Mouse (Mus musculus) hindbrain, postnatal 0 days (tissue): ENCODE results near the gene Nek2. TPM values are rescaled to one million over a fixed set of nuclear protein-coding genes. Genes with fewer than 3 reads are reported as not detected.

Source experiments
- ATAC-seq: fragments of 200-750 bp; cut with Nextera tagmentation; 2 replicates; pipeline ENCODE4 v1.8.0; 2017; ENCODE audit warnings: mild to moderate bottlenecking, moderate TSS enrichment, moderate library complexity
- DNase-seq: peaks from one replicate; pipeline ENCODE4 v3.0.0-alpha.2; 2015; ENCODE audit warnings: low spot score
- H3K27ac ChIP-seq: fragments of 300-500 bp; sonication (generic); 2 replicates; pipeline ENCODE4 v1.5.1; 2014; ENCODE audit warnings: mild to moderate bottlenecking
- H3K27me3 ChIP-seq: fragments of 300-500 bp; sonication (generic); 2 replicates; pipeline ENCODE4 v1.6.1; 2014; ENCODE audit warnings: low read length, mixed read lengths; ENCODE audit not compliant: insufficient read depth
- H3K36me3 ChIP-seq: fragments of 300-500 bp; sonication (generic); 2 replicates; pipeline ENCODE4 v1.6.1; 2014; ENCODE audit warnings: low read length, mixed read lengths; ENCODE audit not compliant: insufficient read depth
- H3K4me1 ChIP-seq: fragments of 300-500 bp; sonication (generic); 2 replicates; pipeline ENCODE4 v1.6.1; 2014; ENCODE audit warnings: antibody characterized with exemption, low read length, mixed read lengths; ENCODE audit not compliant: insufficient read depth
- H3K4me2 ChIP-seq: fragments of 300-500 bp; sonication (generic); 2 replicates; pipeline ENCODE4 v1.6.1; 2014; ENCODE audit warnings: low read depth, mild to moderate bottlenecking, low read length, moderate library complexity, mixed read lengths
- H3K4me3 ChIP-seq: fragments of 300-500 bp; sonication (generic); 2 replicates; pipeline ENCODE4 v1.5.1; 2014; ENCODE audit warnings: low read length
- H3K9ac ChIP-seq: fragments of 300-500 bp; sonication (generic); replicated peaks from 2 replicates; pipeline ENCODE4 v1.6.1; 2014; ENCODE audit warnings: mild to moderate bottlenecking, low read length, moderate library complexity, mixed read lengths
- H3K9me3 ChIP-seq: fragments of 300-500 bp; sonication (generic); 2 replicates; pipeline ENCODE4 v1.6.1; 2016; ENCODE audit warnings: low read length, mixed read lengths
- CTCF ChIP-seq: IDR thresholded peaks from 2 replicates; pipeline ENCODE4 v1.5.1; 2016; ENCODE audit warnings: antibody characterized with exemption, control low read depth, low read depth
- WGBS: fragments of 180-500 bp; shearing (Covaris S2); extraction: QIAGEN DNeasy Blood & Tissue Kit; methylation state at CpG from one replicate; pipeline ENCODE4 v1.1.7; 2014; 5-methylcytosine and 5-hydroxymethylcytosine counted together
- polyA plus RNA-seq: library from polyadenylated mRNA; unstranded; fragments of >200 nt; fragmentation: Nextera tagmentation; extraction: Ambion mirVana; gene quantifications from 2 replicates; pipeline ENCODE4 v1.2.1, GENCODE M21; 2015
- total RNA-seq: library from RNA; depleted of rRNA; stranded (reverse); fragments of >200 nt; gene quantifications from 2 replicates; pipeline ENCODE4 v1.2.3, GENCODE M21; 2014

Nek2 gene
- total and polyA plus RNA-seq, 2 experiments from 2014 or later: 7.7 to 9.1 TPM

DNA sequence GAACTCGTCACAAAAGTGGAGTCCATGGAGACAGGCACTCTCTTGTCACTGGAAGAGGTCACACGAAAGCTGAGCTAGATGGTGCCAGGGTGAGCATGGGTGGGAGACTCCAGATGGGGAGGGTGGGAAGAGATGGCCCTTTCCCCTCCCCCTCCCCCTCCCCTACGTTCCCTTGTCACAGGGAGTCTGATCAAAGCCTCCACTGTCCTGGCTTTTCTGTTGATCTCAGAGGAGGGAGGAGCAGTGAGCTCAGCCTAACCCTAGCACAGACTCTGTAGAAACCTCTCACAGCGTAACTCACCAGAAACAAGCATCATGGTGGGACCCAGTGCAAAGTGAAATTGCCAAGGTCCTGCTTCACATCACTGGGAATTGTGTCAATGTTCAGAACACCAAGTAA is 33.9 kb upstream of the Nek2 start:
- WGBS: 43% methylated on average over 4 of the region's 4 CpGs
- Histone ChIP-seq H3K4me3 (no peak overlapping the region), H3K9ac (no peak overlapping the region), H3K4me1 (no peaks in the 10 kb centered on the region), H3K9me3 (no peaks in the 10 kb centered on the region), H3K4me2 (no peak overlapping the region), H3K27me3 (no peaks in the 10 kb centered on the region), H3K27ac (no peak overlapping the region), H3K36me3 (no peaks in the 10 kb centered on the region)
- ATAC-seq: no peak
- no peak for DNase-seq
- TF ChIP-seq CTCF: no peak

DNA sequence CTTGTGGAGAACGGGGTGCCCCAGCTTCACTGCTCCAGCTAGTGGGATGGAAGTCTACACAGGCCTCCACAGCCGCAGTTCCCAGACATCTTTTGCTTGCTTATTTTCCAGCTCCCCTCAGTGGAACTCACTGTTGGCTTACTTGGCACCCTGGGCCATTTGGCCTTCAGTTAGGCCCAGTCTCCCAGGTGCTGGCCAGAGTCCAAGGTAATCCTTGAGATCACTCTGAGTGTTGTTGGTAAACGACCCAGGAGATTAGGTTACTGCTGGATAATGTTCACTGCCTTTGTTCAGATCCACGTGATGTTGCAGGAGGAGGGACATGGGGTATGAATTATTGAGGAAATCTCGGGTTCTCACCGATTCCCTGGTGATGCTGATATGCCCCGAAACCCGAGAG is 28.3 kb upstream of the Nek2 start:
- DNase-seq (no peak), ATAC-seq (no peak)
- Histone ChIP-seq H3K4me2 (no peak overlapping the region), H3K9ac (no peak overlapping the region), H3K27me3 (no peaks in the 10 kb centered on the region), H3K4me1 (no peaks in the 10 kb centered on the region), H3K36me3 (no peaks in the 10 kb centered on the region), H3K9me3 (no peaks in the 10 kb centered on the region), H3K4me3 (no peak overlapping the region), H3K27ac (no peak overlapping the region)
- 64% methylated on average over 8 of the region's 8 CpGs for WGBS
- no peak for TF ChIP-seq CTCF

DNA sequence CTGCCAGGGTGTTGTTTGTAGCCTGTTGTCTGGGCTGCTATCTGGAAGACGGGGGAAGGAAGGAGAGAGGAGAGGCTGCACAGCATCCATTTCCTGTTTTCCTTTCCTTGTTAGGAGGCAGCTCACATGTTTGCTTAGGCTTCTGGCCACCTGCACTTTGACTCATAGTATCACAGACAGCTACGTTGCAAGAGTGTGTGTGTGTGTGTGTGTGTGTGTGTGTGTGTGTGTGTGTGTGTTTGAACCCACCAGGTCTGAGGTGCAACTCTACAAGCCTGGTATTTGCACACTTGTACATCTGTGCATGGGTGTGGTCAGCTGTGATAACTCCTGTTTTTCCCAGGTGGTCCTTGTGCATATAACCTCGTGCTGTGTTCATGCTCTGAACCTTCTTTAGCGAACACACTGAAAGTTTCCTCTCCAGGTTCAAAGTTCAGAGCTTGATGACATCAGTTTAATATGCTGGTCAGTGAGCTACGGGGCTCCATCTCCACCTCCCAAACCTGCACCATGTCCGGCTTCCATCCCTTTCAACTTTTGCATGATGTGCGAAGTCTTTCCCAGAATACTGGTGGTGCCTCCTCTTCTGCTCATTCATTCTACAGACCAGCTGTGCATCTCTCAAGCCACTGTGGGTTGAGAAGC is 27.2 kb upstream of the Nek2 start:
- no peaks in the 10 kb centered on the region for H3K4me1 ChIP-seq
- no peaks in the 10 kb centered on the region for H3K36me3 ChIP-seq
- H3K9me3 ChIP-seq: no peaks in the 10 kb centered on the region
- H3K9ac ChIP-seq: no peak overlapping the region
- WGBS: 88% methylated on average over 7 of the region's 7 CpGs
- no peak overlapping the region for H3K4me3 ChIP-seq
- no peak for DNase-seq
- H3K4me2 ChIP-seq: no peak overlapping the region
- no peak for TF ChIP-seq CTCF
- no peak for ATAC-seq
- no peaks in the 10 kb centered on the region for H3K27me3 ChIP-seq
- no peak overlapping the region for H3K27ac ChIP-seq

DNA sequence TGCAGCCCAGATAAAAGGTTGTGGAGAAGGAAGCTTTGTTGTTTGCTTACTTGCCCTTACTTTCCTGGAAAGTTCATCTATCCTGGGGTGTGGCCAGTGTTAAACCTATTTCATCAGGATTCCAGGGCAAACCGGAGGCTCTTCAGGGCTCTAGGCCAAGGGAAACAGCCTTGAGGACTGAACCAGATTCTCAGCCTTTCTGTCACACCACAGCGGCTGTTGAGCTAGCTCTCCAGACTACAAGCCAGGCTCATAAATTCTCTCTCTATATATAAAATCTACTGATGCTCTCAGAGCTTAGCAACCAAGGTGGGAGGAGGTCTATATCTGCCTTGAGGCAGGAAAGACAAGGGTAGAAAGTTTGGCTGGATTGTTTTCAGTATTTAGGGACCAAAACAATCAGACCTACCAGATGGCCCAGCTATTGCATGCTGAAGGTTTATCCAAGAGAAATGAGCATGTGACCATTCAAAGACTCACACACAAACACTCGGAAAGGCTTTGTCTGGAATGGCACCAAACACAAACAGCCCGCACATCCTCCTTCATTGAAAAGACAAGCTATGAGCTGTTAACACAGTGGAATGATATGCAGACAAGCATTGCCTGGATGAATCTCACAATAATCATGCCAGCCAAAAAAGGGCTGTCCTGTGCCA is 24.9 kb upstream of the Nek2 start:
- 74% methylated on average over 4 of the region's 4 CpGs for WGBS
- DNase-seq (no peak), ATAC-seq (no peak)
- no peaks in the 10 kb centered on the region for H3K9me3 ChIP-seq
- no peak overlapping the region for H3K9ac ChIP-seq
- H3K4me2 ChIP-seq: no peak overlapping the region
- H3K36me3 ChIP-seq: no peaks in the 10 kb centered on the region
- no peak overlapping the region for H3K27ac ChIP-seq
- no peaks in the 10 kb centered on the region for H3K4me1 ChIP-seq
- no peaks in the 10 kb centered on the region for H3K27me3 ChIP-seq
- H3K4me3 ChIP-seq: no peak overlapping the region
- no peak for TF ChIP-seq CTCF

DNA sequence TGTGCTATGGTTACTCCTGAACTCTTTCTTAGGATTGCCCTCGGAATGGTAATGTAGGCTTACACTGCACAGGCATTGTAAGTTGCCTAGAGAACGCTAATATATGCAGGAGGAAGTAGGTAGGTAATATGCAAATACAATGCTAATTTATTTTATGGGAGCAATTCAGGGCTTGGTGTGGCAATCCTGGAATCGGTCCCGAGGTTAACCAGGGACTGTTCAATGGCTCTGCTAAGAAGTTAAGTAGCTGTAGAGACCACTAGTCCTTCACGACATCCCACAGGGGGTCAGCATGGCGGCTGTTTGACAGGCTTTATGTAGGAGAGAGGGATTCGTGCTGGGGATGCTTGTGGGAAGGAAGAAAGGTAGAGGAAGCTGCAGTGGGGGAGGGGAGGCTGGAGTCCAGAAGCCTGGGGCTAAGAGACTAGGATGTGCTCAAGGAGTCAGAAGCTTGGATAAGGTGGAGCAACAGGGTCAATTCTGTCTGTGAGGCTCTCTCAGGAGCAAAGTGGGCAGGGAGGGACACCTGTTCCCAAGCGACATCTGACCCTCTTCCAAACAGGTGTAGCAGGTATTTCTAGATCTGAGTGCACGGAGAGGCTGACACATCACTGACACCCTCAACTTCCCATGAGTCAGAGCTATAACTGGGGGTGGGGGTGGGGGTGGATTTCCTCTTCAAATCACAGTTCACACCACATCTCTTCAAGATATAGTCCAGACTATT is 19.0 kb upstream of the Nek2 start:
- H3K4me2 ChIP-seq: no peak overlapping the region
- H3K9ac ChIP-seq: no peak overlapping the region
- H3K36me3 ChIP-seq: no peaks in the 10 kb centered on the region
- no peaks in the 10 kb centered on the region for H3K9me3 ChIP-seq
- no peaks in the 10 kb centered on the region for H3K27me3 ChIP-seq
- DNase-seq: no peak
- no peak overlapping the region for H3K4me3 ChIP-seq
- no peak overlapping the region for H3K27ac ChIP-seq
- no peak for TF ChIP-seq CTCF
- H3K4me1 ChIP-seq: no peaks in the 10 kb centered on the region
- 62% methylated on average over 9 of the region's 9 CpGs for WGBS
- no peak for ATAC-seq

DNA sequence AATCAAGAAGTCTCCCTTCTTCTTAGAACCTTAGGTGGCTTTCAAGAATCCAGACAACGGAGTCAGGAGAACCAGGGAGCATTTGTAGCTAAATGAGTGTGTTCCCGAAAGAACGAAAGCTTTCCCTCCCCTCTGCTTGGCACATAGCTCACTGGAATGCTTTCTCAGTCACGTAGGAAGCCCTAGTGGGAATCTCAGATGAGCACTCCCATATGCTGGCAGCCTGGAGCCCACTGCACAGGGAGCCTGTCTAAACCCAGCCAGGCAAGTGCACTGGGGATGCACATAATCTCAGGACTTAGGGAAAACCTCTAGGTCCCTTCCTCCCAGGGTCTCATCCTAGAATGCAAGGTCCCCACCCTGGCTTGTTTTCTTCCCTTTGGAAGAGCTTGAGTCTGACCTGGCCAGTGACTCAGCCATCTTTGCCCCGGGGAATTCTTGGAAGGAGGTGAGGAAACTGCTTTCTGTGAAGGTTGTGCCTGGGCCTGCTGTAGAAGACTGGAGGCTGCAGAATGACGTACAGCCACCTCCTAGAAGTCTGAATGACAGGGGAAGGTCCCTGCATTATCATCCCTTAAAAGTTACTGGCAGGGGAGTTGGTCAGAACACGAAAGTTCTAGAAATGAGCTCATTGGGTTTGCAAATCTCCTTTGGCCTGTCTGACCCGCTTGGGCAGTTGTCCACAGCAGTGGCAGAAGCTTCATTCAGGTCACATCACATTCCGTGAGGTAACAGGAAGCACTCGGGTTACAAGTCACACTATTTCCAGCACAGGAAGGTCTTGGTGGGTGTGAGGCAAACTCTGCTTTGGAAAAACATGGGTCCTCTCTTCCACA is 18.2 kb upstream of the Nek2 start:
- Histone ChIP-seq H3K9me3 (no peaks in the 10 kb centered on the region), H3K27me3 (no peaks in the 10 kb centered on the region), H3K36me3 (no peaks in the 10 kb centered on the region), H3K9ac (no peak overlapping the region), H3K4me1 (no peaks in the 10 kb centered on the region), H3K27ac (no peak overlapping the region), H3K4me3 (no peak overlapping the region), H3K4me2 (no peak overlapping the region)
- TF ChIP-seq CTCF: no peak
- WGBS: 72% methylated on average over 10 of the region's 10 CpGs
- ATAC-seq: no peak
- DNase-seq: no peak
